Mouse (Mus musculus): ENCODE measurements at regions not wholly inside any gene's neighbourhood (a gene's known extent, or its start where the extent isn't known, plus 50 kb on each side); places are given as distances from the start of the nearest gene placed in this dataset.

- no peak for DNase-seq
Observed at GRCm38 (mm10) chr8:103148013-103148412, 362.6 kb upstream of the Cdh11 start.

GRCm38 (mm10) chr8:103148447-103148846 is 363.0 kb upstream of the Cdh11 start:
- DNase-seq: no peak

GRCm38 (mm10) chr8:103166623-103167316 is 381.3 kb upstream of the Cdh11 start:
- DNase-seq: no peak

- no peak for DNase-seq
Observed at GRCm38 (mm10) chr8:103173313-103173712, 387.9 kb upstream of the Cdh11 start.

GRCm38 (mm10) chr8:103173803-103174429 is 388.5 kb upstream of the Cdh11 start:
- no peak for DNase-seq

GRCm38 (mm10) chr8:103180661-103181060 is 395.2 kb upstream of the Cdh11 start:
- DNase-seq: no peak

- DNase-seq: no peak
Observed at GRCm38 (mm10) chr8:103188720-103189498, 403.5 kb upstream of the Cdh11 start.

GRCm38 (mm10) chr8:103198251-103198650 is 412.8 kb upstream of the Cdh11 start:
- DNase-seq: no peak

GRCm38 (mm10) chr8:103199696-103200615 is 414.5 kb upstream of the Cdh11 start:
- DNase-seq: no peak

- DNase-seq: no peak
Observed at GRCm38 (mm10) chr8:103203710-103204109, 418.3 kb upstream of the Cdh11 start.

- no peak for DNase-seq
Observed at GRCm38 (mm10) chr8:103214606-103215005, 429.2 kb upstream of the Cdh11 start.

GRCm38 (mm10) chr8:103230741-103231475 is 445.5 kb upstream of the Cdh11 start:
- DNase-seq: no peak

GRCm38 (mm10) chr8:103234374-103234773 is 448.9 kb upstream of the Cdh11 start:
- DNase-seq: no peak

- DNase-seq: no peak
Observed at GRCm38 (mm10) chr8:103235614-103236013, 450.2 kb upstream of the Cdh11 start.

GRCm38 (mm10) chr8:103238456-103238970 is 453.1 kb upstream of the Cdh11 start:
- no peak for DNase-seq

GRCm38 (mm10) chr8:103244169-103244568 is 458.7 kb upstream of the Cdh11 start:
- DNase-seq: no peak

GRCm38 (mm10) chr8:103244658-103245057 is 459.2 kb upstream of the Cdh11 start:
- DNase-seq: no peak

GRCm38 (mm10) chr8:103245864-103246263 is 460.4 kb upstream of the Cdh11 start:
- DNase-seq: no peak

- DNase-seq: no peak
Observed at GRCm38 (mm10) chr8:103261236-103261635, 475.8 kb upstream of the Cdh11 start.

GRCm38 (mm10) chr8:103270035-103270434 is 484.6 kb upstream of the Cdh11 start:
- no peak for DNase-seq

- DNase-seq: no peak
Observed at GRCm38 (mm10) chr8:103270815-103271553, 485.5 kb upstream of the Cdh11 start.

All from cerebellum, adult 18-20 months (tissue).